In the genomic region with DNA sequence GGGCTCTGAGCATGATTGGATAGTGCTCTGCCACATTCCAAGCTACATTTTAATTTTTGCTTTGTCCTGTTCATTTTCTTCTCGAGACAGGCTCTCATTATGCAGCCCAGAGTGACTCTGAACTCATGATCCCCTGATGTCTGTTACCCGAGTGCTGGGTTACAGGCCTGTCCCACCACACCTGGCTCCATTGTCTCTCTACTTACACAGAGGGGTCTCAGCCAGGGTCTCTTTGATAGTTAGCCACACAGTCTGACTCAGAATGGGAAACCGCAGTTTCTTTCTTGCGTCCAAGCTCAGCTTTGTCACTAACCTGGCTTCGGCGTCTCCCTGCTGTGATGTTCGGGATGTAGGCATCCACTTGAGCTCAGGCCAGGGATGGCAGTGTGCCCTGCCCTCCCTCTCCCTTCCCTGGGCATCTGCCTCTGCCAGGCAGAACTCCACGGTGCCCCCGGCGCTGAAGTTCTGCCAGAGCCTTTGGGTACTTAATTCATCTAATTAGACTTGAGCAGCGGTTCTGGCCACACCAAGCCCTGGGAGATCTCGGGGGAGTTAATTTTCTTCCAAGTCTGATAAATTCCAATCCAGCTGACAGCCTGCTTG, we compare ENCODE assay signal across 10 mouse cellular contexts. TPM values are rescaled to one million over a fixed set of nuclear protein-coding genes. Genes with fewer than 3 reads are reported as not detected.
A peak's percentile ranks its signal among the peaks of the same experiment; 100 is the strongest.
DNase-seq lines count a peak whose midpoint lies in the region; ATAC-seq and TF ChIP-seq lines count a peak whose summit lies in the region.
"Had no signal": no experiment of that assay in that cellular context is flagged by ENCODE, and none has a peak within 500 bp of the region (broad histone marks: within the 10 kb centered on the region; RNA-seq: fewer than 3 reads in every experiment).

No protein-coding gene starts in this region.

- no peaks in the 10 kb centered on the region for H3K36me3 ChIP-seq in forebrain, embryonic 10.5 days (replicated peaks)
- no peaks in the 10 kb centered on the region for H3K36me3 ChIP-seq in forebrain, embryonic 11.5 days (ENCODE audit: control insufficient read depth, insufficient read depth, low read length)
- H3K36me3 ChIP-seq in hindbrain, embryonic 14.5 days (replicated peaks; ENCODE audit: control insufficient read depth, insufficient read depth) = no peaks in the 10 kb centered on the region
- no peaks in the 10 kb centered on the region for H3K36me3 ChIP-seq in midbrain, embryonic 14.5 days (ENCODE audit: control insufficient read depth, insufficient read depth, low read length)
- no peaks in the 10 kb centered on the region for H3K36me3 ChIP-seq in liver, embryonic 11.5 days (ENCODE audit: control insufficient read depth, insufficient read depth, low read length)

- H3K9ac ChIP-seq in forebrain, embryonic 11.5 days (ENCODE audit: low read length) = no peak overlapping the region
- no peak overlapping the region for H3K9ac ChIP-seq in hindbrain, embryonic 14.5 days
- H3K9ac ChIP-seq in midbrain, embryonic 14.5 days (replicated peaks; ENCODE audit: low read length) = no peak overlapping the region
- H3K9ac ChIP-seq in liver, embryonic 11.5 days (ENCODE audit: low read depth, low read length) = no peak overlapping the region
- H3K9ac ChIP-seq: lung, embryonic 14.5 days had no signal

- DNase-seq in forebrain, embryonic 10.5 days (ENCODE audit: extremely low spot score, low spot score) = no peak
- no peak for DNase-seq in forebrain, embryonic 11.5 days (ENCODE audit: low spot score)
- DNase-seq in brain, embryonic 14.5 days (ENCODE audit: low read depth) = peak; percentile 96
- DNase-seq in hindbrain, embryonic 14.5 days (ENCODE audit: low spot score) = peak; percentile 74
- DNase-seq in midbrain, embryonic 14.5 days = peak; percentile 75
- no peak for DNase-seq in liver, embryonic 11.5 days (ENCODE audit: low spot score)
- no peak for DNase-seq in adrenal gland, adult 18-20 months (ENCODE audit: low spot score in 2 of 2)
- no peak for DNase-seq in kidney, adult 8-10 months
- DNase-seq: lung, embryonic 14.5 days; thymus, postnatal 14 days had no signal

- no peak overlapping the region for H3K4me3 ChIP-seq in forebrain, embryonic 10.5 days
- H3K4me3 ChIP-seq in forebrain, embryonic 11.5 days (ENCODE audit: low read depth, low read length) = no peak overlapping the region
- no peak overlapping the region for H3K4me3 ChIP-seq in hindbrain, embryonic 14.5 days (replicated peaks; ENCODE audit: low read length)
- no peak overlapping the region for H3K4me3 ChIP-seq in midbrain, embryonic 14.5 days (replicated peaks; ENCODE audit: low read depth, low read length)
- H3K4me3 ChIP-seq in liver, embryonic 11.5 days (ENCODE audit: low read depth, low read length) = no peak overlapping the region

- H3K9me3 ChIP-seq in forebrain, embryonic 10.5 days = no peaks in the 10 kb centered on the region
- no peaks in the 10 kb centered on the region for H3K9me3 ChIP-seq in forebrain, embryonic 11.5 days (ENCODE audit: control insufficient read depth, low read length)
- no peaks in the 10 kb centered on the region for H3K9me3 ChIP-seq in hindbrain, embryonic 14.5 days (ENCODE audit: control insufficient read depth, low read length)
- H3K9me3 ChIP-seq in midbrain, embryonic 14.5 days (ENCODE audit: control insufficient read depth, low read length) = no peaks in the 10 kb centered on the region
- no peaks in the 10 kb centered on the region for H3K9me3 ChIP-seq in liver, embryonic 11.5 days (ENCODE audit: control insufficient read depth, low read length)

- TF ChIP-seq CTCF in brain, embryonic 14.5 days (IDR thresholded peaks at IDR 0.05; ENCODE audit: borderline replicate concordance, extremely low read depth, insufficient read depth, insufficient read length) = no peak

- peaks cover 47% of the 10 kb centered on the region for H3K4me1 ChIP-seq in forebrain, embryonic 10.5 days
- peaks cover 13% of the 10 kb centered on the region for H3K4me1 ChIP-seq in forebrain, embryonic 11.5 days (replicated peaks; ENCODE audit: control insufficient read depth, insufficient read depth, low read length)
- peaks cover 13% of the 10 kb centered on the region; the same call in 1 of the 2 replicates for H3K4me1 ChIP-seq in hindbrain, embryonic 14.5 days (replicated peaks; ENCODE audit: control insufficient read depth, insufficient read depth, low read length)
- H3K4me1 ChIP-seq in midbrain, embryonic 14.5 days (ENCODE audit: control insufficient read depth, insufficient read depth, low read length) = peaks cover 5% of the 10 kb centered on the region; the same call in 1 of the 2 replicates
- H3K4me1 ChIP-seq in liver, embryonic 11.5 days (replicated peaks; ENCODE audit: control insufficient read depth, insufficient read depth, low read length) = 0 out of 2 replicates have a peak, but pooled peaks cover 2% of the 10 kb centered on the region

- ATAC-seq in forebrain, embryonic 11.5 days (replicated peaks; ENCODE audit: low FRiP score) = no peak
- peak; percentile 82; the same call in 1 of the 2 replicates for ATAC-seq in hindbrain, embryonic 14.5 days (ENCODE audit: low FRiP score)
- no peak for ATAC-seq in midbrain, embryonic 14.5 days (ENCODE audit: low FRiP score, low TSS enrichment)
- no peak for ATAC-seq in liver, embryonic 11.5 days (replicated peaks; ENCODE audit: low FRiP score)

- TF ChIP-seq POLR2A in brain, embryonic 14.5 days (IDR thresholded peaks at IDR 0.05; ENCODE audit: borderline replicate concordance, extremely low read depth, insufficient read depth, insufficient read length, poor library complexity, severe bottlenecking) = no peak

- WGBS in forebrain, embryonic 10.5 days = 62% methylated on average over 12 of the region's 12 CpGs
- 42% methylated on average over 12 of the region's 12 CpGs for WGBS in forebrain, embryonic 11.5 days
- 41% methylated on average over 12 of the region's 12 CpGs for WGBS in hindbrain, embryonic 14.5 days
- WGBS in midbrain, embryonic 14.5 days = 36% methylated on average over 12 of the region's 12 CpGs
- WGBS in liver, embryonic 11.5 days = 79% methylated on average over 12 of the region's 12 CpGs

- H3K4me2 ChIP-seq in forebrain, embryonic 11.5 days (ENCODE audit: low read depth, low read length, severe bottlenecking) = no peak overlapping the region
- no peak overlapping the region for H3K4me2 ChIP-seq in hindbrain, embryonic 14.5 days (replicated peaks)
- H3K4me2 ChIP-seq in midbrain, embryonic 14.5 days (ENCODE audit: low read length) = no peak overlapping the region
- no peak overlapping the region for H3K4me2 ChIP-seq in liver, embryonic 11.5 days
- H3K4me2 ChIP-seq: lung, embryonic 14.5 days had no signal

- peaks cover 28% of the 10 kb centered on the region for H3K27me3 ChIP-seq in forebrain, embryonic 10.5 days (ENCODE audit: poor library complexity, severe bottlenecking)
- no peaks in the 10 kb centered on the region for H3K27me3 ChIP-seq in forebrain, embryonic 11.5 days (ENCODE audit: control insufficient read depth, insufficient read depth, low read length)
- H3K27me3 ChIP-seq in hindbrain, embryonic 14.5 days (ENCODE audit: control insufficient read depth, insufficient read depth, low read length) = peaks cover 11% of the 10 kb centered on the region; the same call in 1 of the 2 replicates
- H3K27me3 ChIP-seq in midbrain, embryonic 14.5 days (ENCODE audit: control insufficient read depth, insufficient read depth, low read length) = no peaks in the 10 kb centered on the region
- peaks cover 8% of the 10 kb centered on the region for H3K27me3 ChIP-seq in liver, embryonic 11.5 days (replicated peaks; ENCODE audit: control insufficient read depth, insufficient read depth, low read length)

- H3K27ac ChIP-seq in forebrain, embryonic 10.5 days = peak overlapping the region; percentile 12
- H3K27ac ChIP-seq in forebrain, embryonic 11.5 days (ENCODE audit: low read depth, low read length) = no peak overlapping the region
- H3K27ac ChIP-seq in hindbrain, embryonic 14.5 days = peak overlapping the region; percentile 45
- H3K27ac ChIP-seq in midbrain, embryonic 14.5 days (replicated peaks; ENCODE audit: low read depth, low read length) = no peak overlapping the region
- H3K27ac ChIP-seq in liver, embryonic 11.5 days (ENCODE audit: low read depth, low read length) = no peak overlapping the region

RNA-seq across cellular contexts. Expression of a gene that starts 20.6 kb away (rescaled TPM):
- 13.6 and 14.1 TPM in 2 replicates for polyA plus RNA-seq in forebrain, embryonic 10.5 days (2016; fragmentation: Nextera tagmentation; extraction: Ambion mirVana)
- 19.5 and 19.7 TPM in 2 replicates for polyA plus RNA-seq in forebrain, embryonic 11.5 days (2014; fragmentation: Nextera tagmentation; extraction: Ambion mirVana)
- 17.6 and 20.9 TPM in 2 replicates for polyA plus RNA-seq in brain, embryonic 14.5 days (2012; rRNA removed)
- 14.7 and 15.9 TPM in 2 replicates for polyA plus RNA-seq in hindbrain, embryonic 14.5 days (2014; fragmentation: Nextera tagmentation; extraction: Ambion mirVana)
- 8.7 and 11.9 TPM in 2 replicates for polyA plus RNA-seq in midbrain, embryonic 14.5 days (2014; fragmentation: Nextera tagmentation; extraction: Ambion mirVana)
- polyA plus RNA-seq in liver, embryonic 11.5 days (2014; fragmentation: Nextera tagmentation; extraction: Ambion mirVana) = 0.47 and 0.58 TPM in 2 replicates
- 10 to 100 TPM in 1 of 2 experiments, 1 to 10 TPM in 1; 3.0 to 10.5 TPM for total RNA-seq in adrenal gland, adult 18-20 months (2021)

Comparison
In these comparisons a context has a peak if more than half of its experiments do, and no peak if none do; other contexts are left out.
1. H3K27ac ChIP-seq: peak in forebrain, embryonic 10.5 days (single experiment) and hindbrain, embryonic 14.5 days (single experiment); none in forebrain, embryonic 11.5 days (single experiment), midbrain, embryonic 14.5 days (single experiment) and liver, embryonic 11.5 days (single experiment).
2. DNase-seq: peak in brain, embryonic 14.5 days (single experiment), hindbrain, embryonic 14.5 days (single experiment) and midbrain, embryonic 14.5 days (single experiment); none in forebrain, embryonic 10.5 days (single experiment), forebrain, embryonic 11.5 days (single experiment), liver, embryonic 11.5 days (single experiment), adrenal gland, adult 18-20 months (0 of 2) and kidney, adult 8-10 months (0 of 2).